Mouse (Mus musculus) kidney, adult 2 months (tissue): ENCODE measurements at regions not wholly inside any gene's neighbourhood (a gene's known extent, or its start where the extent isn't known, plus 50 kb on each side); places are given as distances from the start of the nearest gene placed in this dataset.

Experiments used
- DNase-seq: peaks from one replicate; pipeline ENCODE4 v3.0.0; 2021
- H3K27ac ChIP-seq: fragments of 200-500 bp; 2 replicates; pipeline ENCODE4 v1.5.1; 2012; ENCODE audit warnings: low read depth, low read length, control low read depth, inconsistent platforms; ENCODE audit not compliant: insufficient read depth
- H3K27me3 ChIP-seq: fragments of 200-500 bp; replicated peaks from 2 replicates; pipeline ENCODE4 v1.6.1; 2012; ENCODE audit warnings: mild to moderate bottlenecking, moderate library complexity, low read length, inconsistent platforms; ENCODE audit not compliant: control insufficient read depth, insufficient read depth
- H3K36me3 ChIP-seq: fragments of 200-500 bp; 2 replicates; pipeline ENCODE4 v1.6.1; 2012; ENCODE audit warnings: mild to moderate bottlenecking, moderate library complexity, low read length, inconsistent platforms; ENCODE audit not compliant: control insufficient read depth, insufficient read depth
- H3K4me1 ChIP-seq: fragments of 200-500 bp; 2 replicates; pipeline ENCODE4 v1.6.1; 2011; ENCODE audit warnings: low read length; ENCODE audit not compliant: control insufficient read depth, insufficient read depth
- H3K4me3 ChIP-seq: fragments of 200-500 bp; 2 replicates; pipeline ENCODE4 v1.5.1; 2011; ENCODE audit warnings: mild to moderate bottlenecking, low read depth, low read length, control low read depth; ENCODE audit not compliant: insufficient read depth
- CTCF ChIP-seq: fragments of 200-500 bp; conservative IDR thresholded peaks from 2 replicates; pipeline ENCODE4 v1.5.1; 2011; ENCODE audit warnings: low read depth, mild to moderate bottlenecking, control low read depth, low read length, moderate library complexity, mixed read lengths; ENCODE audit not compliant: insufficient read depth, insufficient read length
- POLR2A ChIP-seq: fragments of 200-500 bp; IDR thresholded peaks from one replicate; pipeline ENCODE4 v1.6.1; 2011; ENCODE audit warnings: low read depth, low read length, control low read depth
- WGBS: fragments of 180-500 bp; shearing (Covaris S2); methylation state at CpG from one replicate; pipeline ENCODE4 v1.1.7; 2018; 5-methylcytosine and 5-hydroxymethylcytosine counted together

DNA sequence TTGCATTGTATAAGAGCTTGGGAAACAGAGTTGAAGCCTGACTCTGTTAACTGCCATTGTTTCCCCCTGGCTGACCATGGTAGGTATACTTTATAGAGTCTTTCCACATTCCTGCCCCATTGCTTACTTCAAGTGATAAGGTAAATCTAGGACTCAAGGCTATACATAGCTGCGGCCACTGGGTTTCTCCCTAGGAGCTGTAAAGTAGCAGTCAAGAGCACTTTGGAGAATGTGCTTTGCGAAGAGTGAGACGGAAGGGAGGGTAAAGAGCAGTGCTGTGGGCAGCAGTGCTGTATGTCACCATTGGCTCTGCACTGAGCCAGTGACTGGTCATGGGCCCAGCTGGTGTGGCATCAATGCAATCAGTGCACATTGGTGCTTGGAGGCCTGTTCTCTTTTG lies 240.1 kb downstream of the Rnd3 start:
- no peak overlapping the region for H3K4me3 ChIP-seq
- TF ChIP-seq POLR2A: no peak
- TF ChIP-seq CTCF: no peak
- no peaks in the 10 kb centered on the region for H3K27me3 ChIP-seq
- no peaks in the 10 kb centered on the region for H3K36me3 ChIP-seq
- no peak for DNase-seq
- no peak overlapping the region for H3K27ac ChIP-seq
- WGBS: 94% methylated on average over 3 of the region's 3 CpGs
- no peaks in the 10 kb centered on the region for H3K4me1 ChIP-seq

- 79% methylated on average over 8 of the region's 8 CpGs for WGBS
Observed at GRCm38 (mm10) chr2:50902701-50903100, 246.2 kb downstream of the Rnd3 start.

DNA sequence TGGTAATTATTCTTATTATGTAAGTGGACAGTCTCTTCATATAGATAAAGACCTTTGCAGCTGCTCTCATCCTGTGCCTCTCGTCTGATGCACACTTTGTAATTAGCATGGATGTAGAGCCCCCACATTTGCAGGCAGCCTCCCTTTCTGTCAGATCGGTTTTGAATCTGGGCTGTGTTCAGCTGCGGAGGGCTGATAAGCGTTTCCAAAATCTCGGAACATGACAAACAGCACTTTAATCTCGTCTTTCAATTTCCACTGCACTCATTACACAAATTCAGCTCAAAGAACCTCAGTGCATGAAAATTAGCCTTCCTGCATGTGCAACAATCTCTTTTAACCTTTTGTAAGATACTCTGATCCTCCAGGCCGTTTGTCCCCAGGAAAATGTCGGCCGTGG lies 246.7 kb downstream of the Rnd3 start:
- 86% methylated on average over 9 of the region's 9 CpGs for WGBS
- Histone ChIP-seq H3K4me1 (no peaks in the 10 kb centered on the region), H3K27me3 (no peaks in the 10 kb centered on the region), H3K27ac (no peak overlapping the region), H3K36me3 (no peaks in the 10 kb centered on the region), H3K4me3 (no peak overlapping the region)
- no peak for DNase-seq
- TF ChIP-seq CTCF (no peak), POLR2A (no peak)

More at GRCm38 (mm10) chr2:50902701-50903100, 246.2 kb downstream of the Rnd3 start:
- Histone ChIP-seq H3K4me3 (no peak overlapping the region), H3K36me3 (no peaks in the 10 kb centered on the region), H3K4me1 (no peaks in the 10 kb centered on the region), H3K27ac (no peak overlapping the region), H3K27me3 (no peaks in the 10 kb centered on the region)
- no peak for DNase-seq
- TF ChIP-seq CTCF (no peak), POLR2A (no peak)

GRCm38 (mm10) chr2:50888992-50889391 lies 259.9 kb downstream of the Rnd3 start:
- DNase-seq: no peak
- 77% methylated on average over 5 of the region's 5 CpGs for WGBS
- no peaks in the 10 kb centered on the region for H3K27me3 ChIP-seq

GRCm38 (mm10) chr2:50887954-50888353 lies 261.0 kb downstream of the Rnd3 start:
- no peak overlapping the region for H3K4me3 ChIP-seq
- no peak for DNase-seq
- H3K27me3 ChIP-seq: no peaks in the 10 kb centered on the region
- H3K36me3 ChIP-seq: no peaks in the 10 kb centered on the region
- TF ChIP-seq CTCF: no peak
- TF ChIP-seq POLR2A: no peak
- no peaks in the 10 kb centered on the region for H3K4me1 ChIP-seq
- WGBS: 67% methylated on average over 4 of the region's 4 CpGs
- H3K27ac ChIP-seq: no peak overlapping the region

More at GRCm38 (mm10) chr2:50888992-50889391, 259.9 kb downstream of the Rnd3 start:
- Histone ChIP-seq H3K4me3 (no peak overlapping the region), H3K4me1 (no peaks in the 10 kb centered on the region), H3K27ac (no peak overlapping the region), H3K36me3 (no peaks in the 10 kb centered on the region)
- TF ChIP-seq POLR2A (no peak), CTCF (no peak)

DNA sequence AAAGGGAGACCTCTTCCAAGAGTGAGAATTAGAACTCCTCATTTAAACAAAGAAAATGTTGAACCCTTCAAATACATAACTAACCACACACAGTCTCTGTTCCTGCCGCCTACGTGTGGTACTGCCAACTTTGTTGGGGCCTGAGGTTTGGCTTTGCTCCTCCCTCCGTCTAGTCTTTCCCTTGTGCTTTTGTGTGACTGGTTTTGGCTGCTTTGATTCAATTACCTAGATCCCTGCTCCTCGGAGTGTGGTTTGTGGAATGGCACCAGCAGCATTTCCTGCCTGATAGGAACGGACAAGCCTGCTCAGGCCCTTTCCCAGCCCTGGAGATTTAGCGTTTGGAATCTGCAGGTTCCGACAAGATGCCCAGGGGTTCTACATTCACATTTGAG lies 263.0 kb downstream of the Rnd3 start:
- Histone ChIP-seq H3K27me3 (no peaks in the 10 kb centered on the region), H3K36me3 (no peaks in the 10 kb centered on the region), H3K4me3 (no peak overlapping the region), H3K4me1 (no peaks in the 10 kb centered on the region), H3K27ac (no peak overlapping the region)
- no peak for DNase-seq
- TF ChIP-seq POLR2A (no peak), CTCF (no peak)
- WGBS: 40% methylated on average over 7 of the region's 7 CpGs

GRCm38 (mm10) chr2:50885280-50885923 lies 263.5 kb downstream of the Rnd3 start:
- no peaks in the 10 kb centered on the region for H3K36me3 ChIP-seq
- no peak overlapping the region for H3K4me3 ChIP-seq
- no peaks in the 10 kb centered on the region for H3K27me3 ChIP-seq
- no peak for TF ChIP-seq POLR2A
- TF ChIP-seq CTCF: no peak
- WGBS: 82% methylated on average over 4 of the region's 4 CpGs
- DNase-seq: no peak
- H3K4me1 ChIP-seq: no peaks in the 10 kb centered on the region
- no peak overlapping the region for H3K27ac ChIP-seq
